Mouse (Mus musculus) hematopoietic stem cell, adult 5-6 weeks (primary cell): ENCODE results near the gene Igf1r. TPM values are rescaled to one million over a fixed set of nuclear protein-coding genes. Genes with fewer than 3 reads are reported as not detected.
A peak's percentile ranks its signal among the peaks of the same experiment; 100 is the strongest.

Experiments
- ATAC-seq, 2 experiments: fragments of 125-278 bp in 1 of 2; replicated peaks in 1 of 2; 2 replicates each; pipeline ENCODE4 v1.8.0; 2016 to 2017; ENCODE audit warnings: inconsistent platforms in 2 of 2, mild to moderate bottlenecking in 2 of 2, moderate number of reproducible peaks in 2 of 2, low read depth in 1 of 2, moderate TSS enrichment in 1 of 2; ENCODE audit not compliant: low FRiP score in 2 of 2, poor library complexity in 2 of 2, severe bottlenecking in 2 of 2, insufficient read depth in 1 of 2, low TSS enrichment in 1 of 2
- total RNA-seq: library from RNA; stranded (forward); fragments of 172-1452, 232-1000 nt; gene quantifications from 2 replicates; pipeline ENCODE4 v1.2.3, GENCODE M21; 2017

Gene Igf1r
- total RNA-seq, 1 experiment from 2014 or later: 31.6 TPM

GRCm38 (mm10) chr7:67986277-67986676, 33.6 kb downstream of the Igf1r start:
- no peak for ATAC-seq

DNA sequence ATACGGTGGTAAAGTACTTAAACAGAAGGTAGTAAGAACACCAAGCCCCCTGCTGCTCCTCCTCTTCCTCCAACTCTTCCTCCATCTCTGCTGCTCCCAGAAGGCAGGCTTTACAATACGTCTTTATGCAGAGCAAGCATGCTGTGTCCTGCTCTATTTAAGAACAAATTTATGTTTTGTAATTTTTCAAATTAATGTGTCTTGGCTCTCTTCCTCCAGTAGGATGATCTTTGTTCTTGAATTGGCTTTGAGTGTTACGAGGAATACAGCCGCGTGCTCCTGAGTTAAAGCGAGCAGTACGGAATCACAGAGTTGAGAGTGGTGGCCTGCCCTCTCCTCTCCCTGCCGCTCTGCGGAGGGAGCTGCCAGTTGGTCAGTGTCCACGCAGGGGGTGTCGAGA, 34.2 kb downstream of the Igf1r start:
- no peak for ATAC-seq

DNA sequence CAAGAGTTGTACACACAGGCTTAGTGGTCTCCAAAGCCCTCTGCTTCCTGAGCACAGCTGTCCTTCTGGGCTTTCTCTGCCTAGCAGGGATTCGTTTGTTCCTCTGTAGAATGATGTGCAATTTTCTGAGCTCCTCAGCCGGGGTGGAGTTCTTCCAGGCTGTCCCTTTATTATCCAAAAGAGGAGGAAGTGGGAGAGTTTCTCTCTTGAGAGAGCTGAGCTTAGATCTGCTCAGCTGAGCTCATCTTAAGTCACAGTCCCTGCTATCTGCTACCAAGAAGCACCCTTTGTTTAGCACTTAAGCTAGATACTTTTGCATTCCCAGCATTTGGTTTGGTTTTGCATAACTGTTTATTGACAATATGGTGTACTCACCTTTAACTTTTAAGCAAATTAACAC, 36.7 kb downstream of the Igf1r start:
- no peak for ATAC-seq

DNA sequence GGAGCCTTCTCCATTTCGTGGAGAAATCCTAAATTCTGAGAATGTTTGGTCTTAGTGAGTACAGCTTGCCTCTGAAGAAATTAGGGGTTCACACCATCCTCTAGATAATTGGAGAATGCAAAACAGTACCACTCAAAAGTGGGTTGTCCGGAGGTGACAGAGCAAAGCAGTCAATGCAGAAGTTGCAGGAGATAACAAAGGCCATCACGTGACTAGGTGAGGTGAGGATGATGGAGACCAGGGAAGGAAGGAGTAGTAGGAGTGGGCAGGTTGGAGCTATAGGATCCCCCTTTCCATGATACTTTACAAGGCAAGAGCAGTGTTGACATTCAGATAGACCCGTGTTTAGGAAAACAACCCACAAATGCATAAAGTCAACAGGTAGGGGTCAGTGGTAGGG, 41.0 kb downstream of the Igf1r start:
- ATAC-seq: no peak

- no peak for ATAC-seq
Measured at GRCm38 (mm10) chr7:67994346-67994858, 41.8 kb downstream of the Igf1r start.

GRCm38 (mm10) chr7:67995276-67995675, 42.6 kb downstream of the Igf1r start:
- peak; percentile 12 to 60; a peak in 2 of 4 replicates for ATAC-seq

GRCm38 (mm10) chr7:67996202-67996960, 43.8 kb downstream of the Igf1r start:
- ATAC-seq: no peak

- no peak for ATAC-seq
Measured at GRCm38 (mm10) chr7:68001269-68001668, 48.6 kb downstream of the Igf1r start.

DNA sequence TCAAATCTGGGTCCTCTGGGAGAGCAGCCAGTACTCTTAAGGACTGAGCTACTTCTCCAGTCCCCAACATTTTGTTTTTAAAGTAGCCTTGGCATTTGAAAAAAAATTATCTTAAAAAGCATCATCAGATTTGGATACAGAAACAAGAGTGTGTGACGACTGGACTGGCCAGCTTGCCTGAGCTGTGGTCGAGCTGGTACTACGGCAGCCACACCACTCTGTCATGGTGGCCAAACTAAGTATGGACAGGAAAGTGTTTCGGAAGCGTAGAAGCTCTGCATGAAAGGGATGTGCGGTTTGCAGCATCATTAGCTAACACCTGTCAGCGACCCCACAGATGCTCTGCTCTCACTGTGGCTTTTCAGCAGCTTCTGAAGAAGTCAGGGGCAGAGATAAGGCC, 53.4 kb downstream of the Igf1r start:
- ATAC-seq: no peak

DNA sequence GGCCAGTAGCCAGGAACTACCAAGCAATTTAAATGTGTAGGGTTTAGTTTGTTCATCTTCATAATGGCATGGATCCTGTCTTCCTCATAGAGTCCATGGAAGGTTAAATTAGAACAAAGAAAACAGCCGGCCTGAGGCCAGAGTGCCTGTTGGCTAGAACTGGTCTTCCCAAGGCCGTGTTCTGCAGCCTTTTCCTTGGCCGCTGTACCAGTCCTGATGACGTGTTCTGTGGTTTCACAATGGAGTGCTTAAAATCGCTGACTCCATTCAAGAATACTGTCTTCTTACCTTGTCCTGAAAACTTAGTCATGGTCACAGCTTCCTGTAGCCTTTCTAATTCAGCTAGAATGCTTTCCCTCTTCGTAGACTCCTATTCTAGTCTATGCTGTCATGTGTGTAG, 53.9 kb downstream of the Igf1r start:
- ATAC-seq: no peak

DNA sequence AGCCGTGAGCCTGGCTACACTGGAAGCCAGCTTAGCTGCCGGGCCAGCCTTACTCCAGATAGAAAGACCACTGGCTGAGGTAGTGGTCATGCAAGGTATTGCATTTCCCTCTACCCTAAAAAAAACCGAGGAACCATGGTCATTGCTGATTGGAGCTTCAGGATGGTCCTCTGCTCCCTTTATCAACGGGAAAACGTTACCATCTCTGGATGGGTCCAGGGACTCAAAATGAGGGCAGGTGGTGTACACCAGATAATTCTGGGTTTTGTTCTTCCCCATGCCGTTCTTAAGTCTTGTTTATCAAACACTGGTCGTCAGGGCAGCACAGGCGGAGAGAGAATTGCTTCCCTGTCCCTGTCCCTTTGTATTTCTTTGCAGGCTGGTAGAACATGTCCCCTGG, 57.0 kb downstream of the Igf1r start:
- ATAC-seq: no peak; a peak in 1 of 4 replicates

DNA sequence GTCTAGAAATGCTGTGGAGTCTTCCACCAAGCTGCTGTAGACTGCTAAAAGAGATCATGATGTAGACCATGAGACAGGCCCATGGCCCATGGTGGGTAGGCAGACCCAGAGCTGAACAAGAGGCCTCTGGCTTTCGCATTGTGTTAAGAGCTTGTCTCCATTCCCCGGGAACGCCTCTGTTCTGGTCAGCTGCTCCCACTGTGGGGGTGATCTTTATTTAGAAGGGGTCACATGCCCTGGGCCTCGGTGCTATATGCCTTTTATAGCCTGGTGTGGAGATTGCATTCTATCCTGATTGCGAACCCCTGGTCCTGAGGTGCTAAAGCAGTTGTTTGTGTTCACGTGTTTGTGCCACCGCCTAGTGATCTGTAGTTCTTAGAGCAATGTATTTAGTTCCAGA, 57.5 kb downstream of the Igf1r start:
- no peak for ATAC-seq

DNA sequence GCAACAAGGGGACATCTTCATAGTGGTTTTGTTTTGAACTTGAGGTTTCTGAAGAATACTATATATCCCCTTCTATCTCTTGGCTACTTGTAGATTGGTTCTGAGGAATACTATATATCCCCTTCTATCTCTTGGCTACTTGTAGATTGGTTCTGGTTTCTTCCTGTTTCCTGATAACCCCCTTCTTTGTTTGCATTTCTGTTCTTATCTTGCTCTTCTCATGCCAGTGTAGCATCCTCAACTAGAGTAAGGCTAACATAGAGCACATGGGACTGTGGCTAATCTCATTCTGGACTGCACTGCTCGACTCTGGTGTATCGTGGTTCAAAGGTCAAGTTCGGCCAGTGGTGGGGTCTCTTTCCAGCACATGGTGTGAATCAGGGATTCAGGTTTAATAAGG, 58.2 kb downstream of the Igf1r start:
- ATAC-seq: no peak

DNA sequence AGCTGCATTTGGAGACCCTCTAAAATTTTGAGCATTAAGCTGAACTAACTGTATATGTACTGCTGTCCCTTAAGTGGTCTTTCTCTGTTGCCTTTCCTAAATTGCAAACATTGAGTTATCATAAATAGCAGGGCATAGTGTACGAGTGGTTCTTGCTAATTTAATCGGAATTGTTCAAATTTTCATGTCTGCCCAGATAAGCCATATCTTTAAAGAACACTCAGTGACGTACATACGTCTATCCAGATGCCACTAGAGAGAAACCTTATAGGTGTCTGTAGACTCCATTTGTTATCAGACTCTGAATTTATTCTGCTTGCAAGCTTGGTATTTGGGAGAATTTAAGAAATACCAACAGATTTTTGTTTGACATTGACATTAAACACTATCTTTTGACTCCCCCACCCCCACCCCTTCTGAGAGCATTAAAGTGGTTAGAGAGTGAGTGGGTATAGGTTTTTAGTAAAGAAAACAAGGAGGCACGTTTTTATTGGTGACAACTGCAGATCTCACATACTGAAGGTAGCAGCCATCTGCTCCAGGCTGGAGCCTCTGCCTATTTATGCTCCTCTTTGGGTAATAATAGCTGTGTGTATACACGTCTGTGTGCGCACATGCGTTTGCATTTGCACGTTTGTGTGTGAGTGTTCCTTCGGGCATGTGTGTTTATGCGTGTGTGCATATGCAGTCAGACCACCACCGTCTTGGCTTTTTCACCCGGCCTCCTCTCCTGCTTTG, 58.9 kb downstream of the Igf1r start:
- ATAC-seq: peak in 1 of 2 experiments; percentile 21; a peak in 1 of 4 replicates

DNA sequence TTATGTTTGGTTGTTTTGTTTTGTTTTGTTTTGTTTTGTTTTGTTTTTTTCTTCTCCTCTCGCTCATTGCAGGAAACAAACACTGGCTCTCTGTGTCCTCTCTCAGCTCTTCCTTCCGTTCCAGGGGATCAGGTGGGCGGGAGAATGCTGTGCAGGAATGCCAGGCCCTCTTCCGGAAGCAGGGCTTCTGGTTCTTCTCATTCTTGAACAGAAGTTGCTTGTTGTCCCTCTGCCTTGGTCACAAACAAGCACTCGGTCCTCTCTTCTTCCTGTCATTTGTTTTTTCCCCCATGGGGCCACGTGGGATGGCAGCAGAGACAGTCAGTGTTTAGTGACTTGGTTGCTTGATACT, 59.5 kb downstream of the Igf1r start:
- ATAC-seq: no peak

- ATAC-seq: no peak
Measured at GRCm38 (mm10) chr7:68014495-68014894, 61.9 kb downstream of the Igf1r start.

DNA sequence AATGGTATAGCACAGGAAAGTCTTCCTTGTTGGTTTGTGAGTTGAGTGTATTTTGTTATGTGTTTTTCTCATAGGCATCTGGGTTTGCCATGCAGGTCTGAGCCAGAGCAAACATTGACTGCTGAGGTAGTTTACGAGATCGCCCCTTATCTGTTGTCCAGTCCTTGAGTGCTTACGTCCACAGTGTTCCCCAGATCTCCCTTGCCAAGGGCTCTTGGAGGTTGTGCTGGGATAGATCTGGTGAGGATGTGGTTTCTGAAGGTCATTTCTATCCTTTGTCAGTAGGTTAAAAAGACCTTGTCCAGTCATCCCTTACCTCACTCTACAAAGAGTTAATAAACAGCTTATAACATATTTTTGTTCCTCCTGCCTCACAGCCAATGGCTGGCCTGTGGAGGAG, 62.8 kb downstream of the Igf1r start:
- ATAC-seq: no peak

DNA sequence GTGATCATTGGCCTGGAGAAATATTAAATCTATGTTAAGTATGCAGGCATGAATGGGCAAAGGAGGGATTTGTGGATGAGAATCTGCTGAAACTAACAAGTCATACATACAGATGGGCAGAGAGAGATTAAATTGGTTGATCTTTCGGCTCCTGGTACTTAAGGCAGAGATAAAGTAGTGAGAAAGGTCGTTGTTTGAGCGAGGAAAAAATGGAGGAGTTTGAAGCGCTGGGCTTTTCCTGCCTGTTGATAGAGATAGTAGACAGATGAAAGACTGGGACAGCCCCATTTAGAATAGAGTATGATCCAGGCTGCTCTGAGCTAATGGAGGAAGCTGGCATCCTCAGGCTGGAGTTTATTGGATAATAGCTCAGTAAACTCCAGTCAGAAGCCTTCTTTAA, 65.4 kb downstream of the Igf1r start:
- no peak for ATAC-seq

DNA sequence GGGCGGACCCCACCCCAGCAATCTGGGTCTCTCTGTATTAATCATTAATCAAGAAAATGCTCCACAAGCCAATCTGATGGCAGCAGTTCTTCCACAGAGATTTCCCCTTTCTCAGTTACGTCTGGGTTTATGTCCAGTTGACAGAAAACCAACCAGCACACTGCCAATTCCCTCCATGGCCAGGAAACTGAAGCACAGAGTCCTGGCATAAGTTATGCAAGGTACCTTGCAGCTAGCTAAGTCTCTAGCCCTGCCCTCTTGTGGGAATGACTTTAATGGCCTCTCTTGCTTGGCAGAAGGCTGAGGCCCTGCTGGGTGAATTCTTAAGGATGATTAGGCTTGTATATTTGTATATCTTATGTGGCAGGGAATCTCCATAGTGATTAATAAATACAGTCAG, 67.9 kb downstream of the Igf1r start:
- ATAC-seq: no peak
